Mouse (Mus musculus): Measurements from ENCODE around the gene Ms4a4c. TPM values are rescaled to one million over a fixed set of nuclear protein-coding genes. Genes with fewer than 3 reads are reported as not detected.
"Not testable (repeated sequence)": the region's sequence is repeated elsewhere in the genome, so short reads cannot be mapped to it uniquely, and the experiment has no call there.

The Ms4a4c gene
- polyA plus RNA-seq, 1 experiment from 2014 or later = 1.6 TPM

- Histone ChIP-seq H3K4me3 (ENCODE audit: low read length) (no peak overlapping the region), H3K9me3 (ENCODE audit: control insufficient read depth, low read length) (no peaks in the 10 kb centered on the region), H3K4me1 (ENCODE audit: control insufficient read depth, insufficient read depth, low read length) (no peaks in the 10 kb centered on the region), H3K36me3 (ENCODE audit: control insufficient read depth, insufficient read depth, low read length) (no peaks in the 10 kb centered on the region), H3K9ac (ENCODE audit: low read depth, low read length) (no peak overlapping the region), H3K4me2 (replicated peaks; ENCODE audit: low read depth, low read length) (no peak overlapping the region), H3K27me3 (ENCODE audit: control insufficient read depth, insufficient read depth, low read length) (no peaks in the 10 kb centered on the region), H3K27ac (ENCODE audit: low read depth, low read length) (no peak overlapping the region)
- 90% methylated on average over 4 of the region's 4 CpGs for WGBS
- no peak for ATAC-seq (ENCODE audit: low FRiP score, low TSS enrichment)
Observed at GRCm38 (mm10) chr19:11435058-11435834, 30.7 kb downstream of the Ms4a4c start.

- Histone ChIP-seq H3K4me1 (ENCODE audit: control insufficient read depth, insufficient read depth, low read length) (no peaks in the 10 kb centered on the region), H3K4me2 (replicated peaks; ENCODE audit: low read depth, low read length) (no peak within 1 kb of the TSS), H3K27me3 (ENCODE audit: control insufficient read depth, insufficient read depth, low read length) (no peaks in the 10 kb centered on the region), H3K9ac (ENCODE audit: low read depth, low read length) (no peak within 1 kb of the TSS), H3K27ac (ENCODE audit: low read depth, low read length) (no peak within 1 kb of the TSS), H3K36me3 (ENCODE audit: control insufficient read depth, insufficient read depth, low read length) (no peaks in the 10 kb centered on the region), H3K9me3 (ENCODE audit: control insufficient read depth, low read length) (no peaks in the 10 kb centered on the region), H3K4me3 (ENCODE audit: low read length) (no peak within 1 kb of the TSS)
- ATAC-seq (ENCODE audit: low FRiP score, low TSS enrichment) = no peak
Observed at GRCm38 (mm10) chr19:11443338-11443737, 38.8 kb downstream of the Ms4a4c start, which contains the start of gene Ms4a4b. Gene Ms4a4b, plus strand, starts transcription at chr19:11443553.

- no peaks in the 10 kb centered on the region for H3K9me3 ChIP-seq (ENCODE audit: control insufficient read depth, low read length)
- no peak for ATAC-seq (ENCODE audit: low FRiP score, low TSS enrichment)
- no peaks in the 10 kb centered on the region for H3K36me3 ChIP-seq (ENCODE audit: control insufficient read depth, insufficient read depth, low read length)
- no peak overlapping the region for H3K4me3 ChIP-seq (ENCODE audit: low read length)
- H3K9ac ChIP-seq (ENCODE audit: low read depth, low read length) = no peak overlapping the region
- H3K4me1 ChIP-seq (ENCODE audit: control insufficient read depth, insufficient read depth, low read length) = no peaks in the 10 kb centered on the region
- H3K4me2 ChIP-seq (replicated peaks; ENCODE audit: low read depth, low read length) = no peak overlapping the region
- no peak overlapping the region for H3K27ac ChIP-seq (ENCODE audit: low read depth, low read length)
- no peaks in the 10 kb centered on the region for H3K27me3 ChIP-seq (ENCODE audit: control insufficient read depth, insufficient read depth, low read length)
- 84% methylated on average over 5 of the region's 5 CpGs for WGBS
Observed at GRCm38 (mm10) chr19:11443964-11444363, 39.4 kb downstream of the Ms4a4c start.

- Histone ChIP-seq H3K27me3 (ENCODE audit: control insufficient read depth, insufficient read depth, low read length) (no peaks in the 10 kb centered on the region), H3K4me3 (ENCODE audit: low read length) (no peak overlapping the region), H3K4me2 (replicated peaks; ENCODE audit: low read depth, low read length) (no peak overlapping the region), H3K9me3 (ENCODE audit: control insufficient read depth, low read length) (no peaks in the 10 kb centered on the region), H3K27ac (ENCODE audit: low read depth, low read length) (no peak overlapping the region), H3K4me1 (ENCODE audit: control insufficient read depth, insufficient read depth, low read length) (no peaks in the 10 kb centered on the region), H3K9ac (ENCODE audit: low read depth, low read length) (no peak overlapping the region), H3K36me3 (ENCODE audit: control insufficient read depth, insufficient read depth, low read length) (no peaks in the 10 kb centered on the region)
- no peak for ATAC-seq (ENCODE audit: low FRiP score, low TSS enrichment)
- 86% methylated on average over 2 of the region's 2 CpGs for WGBS
Observed at GRCm38 (mm10) chr19:11447238-11447637, 42.7 kb downstream of the Ms4a4c start.

GRCm38 (mm10) chr19:11459041-11459440 is 54.5 kb downstream of the Ms4a4c start:
- H3K9me3 ChIP-seq (ENCODE audit: control insufficient read depth, low read length); H3K4me2 ChIP-seq (replicated peaks; ENCODE audit: low read depth, low read length); H3K27me3 ChIP-seq (ENCODE audit: control insufficient read depth, insufficient read depth, low read length); H3K4me3 ChIP-seq (ENCODE audit: low read length); H3K9ac ChIP-seq (ENCODE audit: low read depth, low read length); H3K27ac ChIP-seq (ENCODE audit: low read depth, low read length); ATAC-seq (ENCODE audit: low FRiP score, low TSS enrichment); H3K4me1 ChIP-seq (ENCODE audit: control insufficient read depth, insufficient read depth, low read length); H3K36me3 ChIP-seq (ENCODE audit: control insufficient read depth, insufficient read depth, low read length): not testable (repeated sequence)
- WGBS = 91% methylated on average over 3 of the region's 4 CpGs

- not testable (repeated sequence) for ATAC-seq (ENCODE audit: low FRiP score, low TSS enrichment); H3K27ac ChIP-seq (ENCODE audit: low read depth, low read length); H3K4me2 ChIP-seq (replicated peaks; ENCODE audit: low read depth, low read length); H3K27me3 ChIP-seq (ENCODE audit: control insufficient read depth, insufficient read depth, low read length); H3K9me3 ChIP-seq (ENCODE audit: control insufficient read depth, low read length); H3K36me3 ChIP-seq (ENCODE audit: control insufficient read depth, insufficient read depth, low read length); H3K9ac ChIP-seq (ENCODE audit: low read depth, low read length); H3K4me3 ChIP-seq (ENCODE audit: low read length); H3K4me1 ChIP-seq (ENCODE audit: control insufficient read depth, insufficient read depth, low read length)
- WGBS = 83% methylated on average over 1 of the region's 1 CpGs
Observed at GRCm38 (mm10) chr19:11464795-11465194, 60.2 kb downstream of the Ms4a4c start.

- H3K36me3 ChIP-seq (ENCODE audit: control insufficient read depth, insufficient read depth, low read length) = no peaks in the 10 kb centered on the region
- H3K4me2 ChIP-seq (replicated peaks; ENCODE audit: low read depth, low read length) = no peak overlapping the region
- ATAC-seq (ENCODE audit: low FRiP score, low TSS enrichment) = no peak
- no peak overlapping the region for H3K9ac ChIP-seq (ENCODE audit: low read depth, low read length)
- no peaks in the 10 kb centered on the region for H3K27me3 ChIP-seq (ENCODE audit: control insufficient read depth, insufficient read depth, low read length)
- WGBS = 77% methylated on average over 5 of the region's 5 CpGs
- H3K27ac ChIP-seq (ENCODE audit: low read depth, low read length) = no peak overlapping the region
- no peaks in the 10 kb centered on the region for H3K4me1 ChIP-seq (ENCODE audit: control insufficient read depth, insufficient read depth, low read length)
- no peaks in the 10 kb centered on the region for H3K9me3 ChIP-seq (ENCODE audit: control insufficient read depth, low read length)
- H3K4me3 ChIP-seq (ENCODE audit: low read length) = no peak overlapping the region
Observed at GRCm38 (mm10) chr19:11466471-11466870, 61.9 kb downstream of the Ms4a4c start.

- H3K4me2 ChIP-seq (replicated peaks; ENCODE audit: low read depth, low read length); H3K27ac ChIP-seq (ENCODE audit: low read depth, low read length); H3K4me3 ChIP-seq (ENCODE audit: low read length); H3K9me3 ChIP-seq (ENCODE audit: control insufficient read depth, low read length); H3K9ac ChIP-seq (ENCODE audit: low read depth, low read length); ATAC-seq (ENCODE audit: low FRiP score, low TSS enrichment); H3K4me1 ChIP-seq (ENCODE audit: control insufficient read depth, insufficient read depth, low read length); H3K27me3 ChIP-seq (ENCODE audit: control insufficient read depth, insufficient read depth, low read length); H3K36me3 ChIP-seq (ENCODE audit: control insufficient read depth, insufficient read depth, low read length): not testable (repeated sequence)
- 52% methylated on average over 1 of the region's 1 CpGs for WGBS
Observed at GRCm38 (mm10) chr19:11468361-11468760, 63.8 kb downstream of the Ms4a4c start.

- H3K4me3 ChIP-seq (ENCODE audit: low read length); H3K4me2 ChIP-seq (replicated peaks; ENCODE audit: low read depth, low read length); H3K27ac ChIP-seq (ENCODE audit: low read depth, low read length); H3K9me3 ChIP-seq (ENCODE audit: control insufficient read depth, low read length); H3K9ac ChIP-seq (ENCODE audit: low read depth, low read length); H3K36me3 ChIP-seq (ENCODE audit: control insufficient read depth, insufficient read depth, low read length); ATAC-seq (ENCODE audit: low FRiP score, low TSS enrichment); H3K4me1 ChIP-seq (ENCODE audit: control insufficient read depth, insufficient read depth, low read length); H3K27me3 ChIP-seq (ENCODE audit: control insufficient read depth, insufficient read depth, low read length): not testable (repeated sequence)
- 81% methylated on average over 4 of the region's 4 CpGs for WGBS
Observed at GRCm38 (mm10) chr19:11469215-11469614, 64.6 kb downstream of the Ms4a4c start, which contains the start of gene Ms4a6c. Gene Ms4a6c, plus strand, starts transcription at chr19:11469366.

All from kidney, embryonic 14.5 days (tissue).